Mouse (Mus musculus) MEL (cell line): Measurements from ENCODE around the gene Garem2. TPM values are rescaled to one million over a fixed set of nuclear protein-coding genes. Genes with fewer than 3 reads are reported as not detected.
A peak's percentile ranks its signal among the peaks of the same experiment; 100 is the strongest.

ENCODE experiments used
- DNase-seq: peaks from one replicate; pipeline ENCODE4 v3.0.0; 2011; ENCODE audit warnings: low read depth, low spot score
- H3K27ac ChIP-seq: 2 replicates; pipeline ENCODE4 v1.5.1; 2012; ENCODE audit warnings: low read depth, mild to moderate bottlenecking, control low read depth, low read length, moderate library complexity; ENCODE audit not compliant: control insufficient read depth
- H3K27me3 ChIP-seq, 2 experiments: fragments of 150-350 bp in 1 of 2; sonication (generic) in 1 of 2; 2 replicates each; pipeline ENCODE4 v1.6.1; 2012; ENCODE audit warnings: low read length in 2 of 2, mild to moderate bottlenecking in 2 of 2, improper control_type of control experiment in 1 of 2, moderate library complexity in 1 of 2; ENCODE audit not compliant: insufficient read depth in 2 of 2, control insufficient read depth in 1 of 2
- H3K36me3 ChIP-seq, 2 experiments: 2 replicates each; pipeline ENCODE4 v1.6.1; 2012 to 2014; ENCODE audit warnings: low read length in 2 of 2, improper control_type of control experiment in 1 of 2, inconsistent platforms in 1 of 2, mild to moderate bottlenecking in 1 of 2; ENCODE audit not compliant: insufficient read depth in 2 of 2, control insufficient read depth in 1 of 2
- H3K4me1 ChIP-seq, 2 experiments: fragments of 150-350 bp in 1 of 2; sonication (generic) in 1 of 2; 2 replicates each; pipeline ENCODE4 v1.6.1; 2012; ENCODE audit warnings: low read length in 2 of 2, improper control_type of control experiment in 1 of 2, mild to moderate bottlenecking in 1 of 2; ENCODE audit not compliant: insufficient read depth in 2 of 2, control insufficient read depth in 1 of 2
- H3K4me3 ChIP-seq, 2 experiments: fragments of 150-350 bp in 1 of 2; sonication (generic) in 1 of 2; 2 replicates each; pipeline ENCODE4 v1.5.1; 2012; ENCODE audit warnings: low read depth in 2 of 2, low read length in 2 of 2, mild to moderate bottlenecking in 2 of 2, moderate library complexity in 2 of 2, control low read depth in 1 of 2, improper control_type of control experiment in 1 of 2; ENCODE audit not compliant: control insufficient read depth in 1 of 2, insufficient read depth in 1 of 2
- H3K79me2 ChIP-seq: 2 replicates; pipeline ENCODE4 v1.6.1; 2012; ENCODE audit warnings: mild to moderate bottlenecking, low read length, moderate library complexity; ENCODE audit not compliant: control insufficient read depth, poor library complexity, insufficient read depth
- H3K9ac ChIP-seq: 2 replicates; pipeline ENCODE4 v1.6.1; 2012; ENCODE audit warnings: low read depth, mild to moderate bottlenecking, control low read depth, low read length, moderate library complexity; ENCODE audit not compliant: control insufficient read depth, poor library complexity, severe bottlenecking
- H3K9me3 ChIP-seq: fragments of 150-350 bp; sonication (generic); replicated peaks from 2 replicates; pipeline ENCODE4 v1.6.1; 2012; ENCODE audit warnings: mild to moderate bottlenecking, low read length, improper control_type of control experiment, moderate library complexity; ENCODE audit not compliant: insufficient read depth
- CHD2 ChIP-seq: IDR thresholded peaks from 2 replicates; pipeline ENCODE4 v1.6.1; 2011; ENCODE audit warnings: low read length, improper control_type of control experiment
- CTCF ChIP-seq, 3 experiments: IDR thresholded peaks in 2 of 3; conservative IDR thresholded peaks in 1 of 3; 2 replicates each; pipeline ENCODE4 v1.5.1; 2011 to 2012; ENCODE audit warnings: low read length in 3 of 3, low read depth in 2 of 3, mild to moderate bottlenecking in 2 of 3, improper control_type of control experiment in 1 of 3, inconsistent platforms in 1 of 3, mixed read lengths in 1 of 3, moderate library complexity in 1 of 3; ENCODE audit not compliant: control insufficient read depth in 1 of 3, insufficient read depth in 1 of 3, poor library complexity in 1 of 3, severe bottlenecking in 1 of 3
- E2F4 ChIP-seq: IDR thresholded peaks from 2 replicates; pipeline ENCODE4 v1.6.1; 2011; ENCODE audit warnings: low read depth, low read length, improper control_type of control experiment, borderline replicate concordance
- ELF1 ChIP-seq: IDR thresholded peaks from 2 replicates; pipeline ENCODE4 v1.6.1; 2014; ENCODE audit warnings: low read depth, mild to moderate bottlenecking, inconsistent platforms, low read length, improper control_type of control experiment, moderate library complexity
- EP300 ChIP-seq, 2 experiments: IDR thresholded peaks; 2 replicates each; pipeline ENCODE4 v1.6.1; 2011; ENCODE audit warnings: improper control_type of control experiment in 2 of 2, low read length in 2 of 2, low read depth in 1 of 2, mild to moderate bottlenecking in 1 of 2
- ETS1 ChIP-seq: IDR thresholded peaks from 2 replicates; pipeline ENCODE4 v1.6.1; 2012; ENCODE audit warnings: low read depth, mild to moderate bottlenecking, inconsistent platforms, low read length, improper control_type of control experiment, moderate library complexity
- GABPA ChIP-seq: IDR thresholded peaks from 2 replicates; pipeline ENCODE4 v1.6.1; 2012; ENCODE audit warnings: low read depth, mild to moderate bottlenecking, inconsistent platforms, low read length, improper control_type of control experiment, moderate library complexity
- HCFC1 ChIP-seq: IDR thresholded peaks from 2 replicates; pipeline ENCODE4 v1.6.1; 2012; ENCODE audit warnings: low read depth, mild to moderate bottlenecking, inconsistent platforms, low read length, improper control_type of control experiment, moderate library complexity
- JUND ChIP-seq: IDR thresholded peaks from 2 replicates; pipeline ENCODE4 v1.6.1; 2011; ENCODE audit warnings: low read depth, mild to moderate bottlenecking, improper control_type of control experiment, low read length
- MAFK ChIP-seq: IDR thresholded peaks from 2 replicates; pipeline ENCODE4 v1.6.1; 2011; ENCODE audit warnings: low read depth, mild to moderate bottlenecking, low read length, improper control_type of control experiment, borderline replicate concordance
- MAX ChIP-seq: IDR thresholded peaks from 2 replicates; pipeline ENCODE4 v1.6.1; 2011; ENCODE audit warnings: low read length, improper control_type of control experiment
- MAZ ChIP-seq: IDR thresholded peaks from 2 replicates; pipeline ENCODE4 v1.6.1; 2012; ENCODE audit warnings: low read depth, mild to moderate bottlenecking, inconsistent platforms, low read length, improper control_type of control experiment
- MXI1 ChIP-seq: IDR thresholded peaks from 2 replicates; pipeline ENCODE4 v1.6.1; 2011; ENCODE audit warnings: mild to moderate bottlenecking, low read depth, low read length, improper control_type of control experiment
- MYC ChIP-seq: IDR thresholded peaks from 2 replicates; pipeline ENCODE4 v1.6.1; 2011; ENCODE audit warnings: low read depth, mild to moderate bottlenecking, low read length, improper control_type of control experiment, moderate library complexity
- NELFE ChIP-seq: IDR thresholded peaks from 2 replicates; pipeline ENCODE4 v1.6.1; 2011; ENCODE audit warnings: low read depth, low read length, improper control_type of control experiment
- POLR2A ChIP-seq, 2 experiments: IDR thresholded peaks; 2 replicates each; pipeline ENCODE4 v1.6.1; 2011 to 2012; ENCODE audit warnings: low read length in 2 of 2, mild to moderate bottlenecking in 2 of 2, control low read depth in 1 of 2, improper control_type of control experiment in 1 of 2, low read depth in 1 of 2, moderate library complexity in 1 of 2; ENCODE audit not compliant: control insufficient read depth in 1 of 2, insufficient read depth in 1 of 2, poor library complexity in 1 of 2
- POLR2AphosphoS2 ChIP-seq: IDR thresholded peaks from 2 replicates; pipeline ENCODE4 v1.6.1; 2011; ENCODE audit warnings: low read length, improper control_type of control experiment
- POLR2AphosphoS5 ChIP-seq: IDR thresholded peaks from 2 replicates; pipeline ENCODE4 v1.6.1; 2012; ENCODE audit warnings: low read depth, borderline replicate concordance, mild to moderate bottlenecking, inconsistent platforms, low read length, moderate library complexity, mixed read lengths
- RAD21 ChIP-seq: IDR thresholded peaks from 2 replicates; pipeline ENCODE4 v1.6.1; 2011; ENCODE audit warnings: mild to moderate bottlenecking, low read depth, low read length, improper control_type of control experiment
- SMC3 ChIP-seq: IDR thresholded peaks from 2 replicates; pipeline ENCODE4 v1.6.1; 2011; ENCODE audit warnings: low read depth, low read length, improper control_type of control experiment
- TAL1 ChIP-seq: IDR thresholded peaks from 2 replicates; pipeline ENCODE4 v1.6.1; 2012; ENCODE audit warnings: mild to moderate bottlenecking, inconsistent platforms, low read length, moderate library complexity, mixed read lengths
- UBTF ChIP-seq: IDR thresholded peaks from 2 replicates; pipeline ENCODE4 v1.6.1; 2012; ENCODE audit warnings: low read depth, mild to moderate bottlenecking, inconsistent platforms, low read length, improper control_type of control experiment, moderate library complexity, borderline replicate concordance; ENCODE audit not compliant: insufficient read depth
- USF1 ChIP-seq: IDR thresholded peaks from 2 replicates; pipeline ENCODE4 v1.6.1; 2014; ENCODE audit warnings: low read depth, mild to moderate bottlenecking, inconsistent platforms, low read length, improper control_type of control experiment, moderate library complexity
- USF2 ChIP-seq, 2 experiments: IDR thresholded peaks; 2 replicates each; pipeline ENCODE4 v1.6.1; 2011 to 2012; ENCODE audit warnings: improper control_type of control experiment in 2 of 2, low read length in 2 of 2, borderline replicate concordance in 1 of 2, inconsistent platforms in 1 of 2, low read depth in 1 of 2, mild to moderate bottlenecking in 1 of 2; ENCODE audit not compliant: insufficient read depth in 1 of 2
- ZC3H11A ChIP-seq: IDR thresholded peaks from 2 replicates; pipeline ENCODE4 v1.6.1; 2012; ENCODE audit warnings: low read depth, mild to moderate bottlenecking, inconsistent platforms, low read length, improper control_type of control experiment
- ZMIZ1 ChIP-seq: IDR thresholded peaks from 2 replicates; pipeline ENCODE4 v1.6.1; 2012; ENCODE audit warnings: low read depth, mild to moderate bottlenecking, inconsistent platforms, low read length, improper control_type of control experiment, moderate library complexity
- ZNF384 ChIP-seq: IDR thresholded peaks from 2 replicates; pipeline ENCODE4 v1.6.1; 2012; ENCODE audit warnings: low read depth, mild to moderate bottlenecking, inconsistent platforms, low read length, improper control_type of control experiment
- polyA plus RNA-seq, 2 experiments: library from polyadenylated mRNA; stranded (reverse) in 1 of 2; unstranded in 1 of 2; fragments of >175 nt in 1 of 2; fragments of >200 nt in 1 of 2; gene quantifications; 2 replicates each; pipeline versions ENCODE4 v1.2.1 to v1.2.4; 2012; ENCODE audit warnings: low replicate concordance in 2 of 2, low read depth in 1 of 2; ENCODE audit not compliant: insufficient read length in 2 of 2, insufficient read depth in 1 of 2, missing spikeins in 1 of 2
- total RNA-seq: library from RNA; depleted of rRNA; stranded (reverse); fragments of 300-350 nt; gene quantifications from 2 replicates; pipeline ENCODE4 v1.2.3, GENCODE M21; 2012

Garem2 gene
- total and polyA plus RNA-seq, 3 experiments, result 0.04 TPM; not detected in 2

GRCm38 (mm10) chr5:30125587-30125986 lies 20.6 kb downstream of the Garem2 start:
- H3K27ac ChIP-seq, result no peak overlapping the region
- H3K9ac ChIP-seq, result no peak overlapping the region
- no peaks in the 10 kb centered on the region for H3K4me1 ChIP-seq
- H3K4me3 ChIP-seq, result no peak overlapping the region
- no peaks in the 10 kb centered on the region for H3K9me3 ChIP-seq
- peak; percentile 83 for DNase-seq
- TF ChIP-seq ELF1 (no peak), POLR2AphosphoS2 (no peak), USF1 (no peak), CTCF (IDR thresholded peaks at IDR 0.05 in 2 of 3, conservative IDR thresholded peaks at IDR 0.05 in 1 of 3; ENCODE audit: control insufficient read depth in 1 of 3, insufficient read depth in 1 of 3, low read depth in 2 of 3, low read length in 3 of 3, poor library complexity in 1 of 3, severe bottlenecking in 1 of 3) (peak; percentile 68 to 98 (median 71)), RAD21 (peak; percentile 25), NELFE (no peak), MAZ (no peak), POLR2AphosphoS5 (no peak), ZNF384 (no peak), EP300 (IDR thresholded peaks at IDR 0.05; ENCODE audit: low read depth in 1 of 2, low read length in 2 of 2) (no peak), ETS1 (no peak), MYC (0 out of 2 replicates have a peak, but pooled peaks have one; percentile 48), UBTF (no peak), MAFK (no peak), MXI1 (no peak), JUND (no peak), CHD2 (no peak), E2F4 (no peak), SMC3 (peak; percentile 62), ZC3H11A (peak; percentile 27; the same call in 1 of the 2 replicates), GABPA (no peak), USF2 (IDR thresholded peaks at IDR 0.05; ENCODE audit: borderline replicate concordance in 1 of 2, insufficient read depth in 1 of 2, low read depth in 1 of 2, low read length in 2 of 2) (no peak)
- peaks cover 0 to 14% of the 10 kb centered on the region in 2 experiments; a peak in 2 of 4 replicates for H3K36me3 ChIP-seq
- no peaks in the 10 kb centered on the region for H3K79me2 ChIP-seq
- H3K27me3 ChIP-seq, result no peaks in the 10 kb centered on the region

- H3K27me3 ChIP-seq, result no peaks in the 10 kb centered on the region
- DNase-seq, result no peak
- no peak overlapping the region for H3K9ac ChIP-seq
- no peak for TF ChIP-seq NELFE
- TF ChIP-seq HCFC1, result no peak
- TF ChIP-seq POLR2A (IDR thresholded peaks at IDR 0.05; ENCODE audit: control insufficient read depth in 1 of 2, insufficient read depth in 1 of 2, low read depth in 1 of 2, low read length in 2 of 2, poor library complexity in 1 of 2), result no peak
- TF ChIP-seq ZMIZ1, result no peak
- no peak for TF ChIP-seq TAL1
- no peak for TF ChIP-seq ZC3H11A
- TF ChIP-seq MAX, result no peak
- peaks cover 0 to 18% of the 10 kb centered on the region in 2 experiments; a peak in 2 of 4 replicates for H3K36me3 ChIP-seq
- H3K27ac ChIP-seq, result no peak overlapping the region
- no peak overlapping the region for H3K4me3 ChIP-seq
- no peaks in the 10 kb centered on the region for H3K79me2 ChIP-seq
- H3K9me3 ChIP-seq, result no peaks in the 10 kb centered on the region
- H3K4me1 ChIP-seq, result no peaks in the 10 kb centered on the region
Observed at GRCm38 (mm10) chr5:30126756-30127155, 21.8 kb downstream of the Garem2 start.
